Mouse (Mus musculus): ENCODE results near the gene Hivep3. TPM values are rescaled to one million over a fixed set of nuclear protein-coding genes. Genes with fewer than 3 reads are reported as not detected.

Gene Hivep3
- 6.9 and 7.8 TPM in 2 replicates for polyA plus RNA-seq (2015; fragmentation: Nextera tagmentation; extraction: Ambion mirVana)

DNA sequence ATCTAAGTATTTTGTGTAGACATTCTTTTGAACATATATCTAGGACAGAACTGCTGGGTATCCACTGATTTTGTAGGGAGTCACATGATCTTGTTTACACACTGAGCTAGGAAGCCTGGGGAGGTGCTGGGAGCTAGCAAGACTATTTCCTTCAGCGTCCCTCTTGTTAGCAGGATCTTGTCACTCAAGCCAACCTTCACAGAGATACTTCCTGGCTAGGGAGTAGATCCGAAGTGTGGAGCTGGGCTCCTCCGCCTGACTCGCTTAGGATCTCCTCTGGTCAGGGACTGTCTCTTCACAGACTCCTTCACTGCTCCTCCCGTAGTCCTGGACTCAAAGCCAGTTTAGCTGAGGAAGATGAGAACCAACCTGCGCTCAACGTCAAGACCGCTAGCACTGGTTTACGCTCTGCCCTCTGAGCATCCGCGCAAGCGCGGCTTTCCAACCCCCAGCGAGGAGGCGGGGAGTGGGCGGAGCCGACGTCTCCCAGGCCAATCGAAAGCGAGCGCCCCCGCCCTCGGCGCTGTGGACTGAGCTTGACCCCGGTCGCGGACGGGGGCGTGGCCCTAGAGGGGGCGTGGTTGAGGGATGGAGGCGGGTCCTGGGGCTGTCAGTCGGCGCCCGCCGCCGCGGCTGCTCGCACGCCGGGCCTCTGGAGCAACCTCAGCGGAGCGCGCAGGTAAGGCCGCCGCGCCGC, at the start of gene Hivep3:
TSS of gene Hivep3 (plus strand) at position 601 of the 697 bp plus-strand sequence.
- no peaks in the 10 kb centered on the region for H3K36me3 ChIP-seq
- peak within 1 kb of the TSS; percentile 79 for H3K4me3 ChIP-seq (replicated peaks)
- H3K4me1 ChIP-seq: 0 out of 2 replicates have a peak, but pooled peaks cover 6% of the 10 kb centered on the region
- peak within 1 kb of the TSS; percentile 63 for H3K9ac ChIP-seq
- no peaks in the 10 kb centered on the region for H3K9me3 ChIP-seq
- ATAC-seq (ENCODE audit: insufficient read depth, low FRiP score, low read depth): peak; percentile 98
- H3K27me3 ChIP-seq (replicated peaks): peaks cover 6% of the 10 kb centered on the region
- WGBS: under 1% methylated on average over 38 of the region's 47 CpGs
- H3K27ac ChIP-seq: peak within 1 kb of the TSS; percentile 63
- H3K4me2 ChIP-seq: peak within 1 kb of the TSS; percentile 99

DNA sequence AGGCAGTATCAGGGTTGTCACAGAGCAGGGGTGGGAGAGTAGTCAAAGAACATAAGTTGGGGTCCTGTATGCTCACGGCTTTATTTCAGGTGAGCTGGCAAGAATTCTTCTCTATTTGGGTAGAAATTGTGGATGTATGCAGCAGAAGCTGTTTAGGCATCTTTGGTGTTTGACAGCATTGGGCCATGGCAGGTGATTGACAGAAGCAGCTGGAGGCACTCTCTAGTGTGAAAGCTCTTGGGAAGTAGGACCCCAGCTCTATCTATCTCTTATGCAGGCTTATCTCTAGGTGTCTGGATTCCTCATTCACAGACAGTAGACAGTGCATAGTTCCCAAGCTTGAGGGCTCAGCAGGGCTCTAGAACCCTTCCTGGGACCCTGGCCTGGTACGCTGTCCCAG, 47.8 kb upstream of the Hivep3 start:
- ATAC-seq (ENCODE audit: insufficient read depth, low FRiP score, low read depth): no peak

DNA sequence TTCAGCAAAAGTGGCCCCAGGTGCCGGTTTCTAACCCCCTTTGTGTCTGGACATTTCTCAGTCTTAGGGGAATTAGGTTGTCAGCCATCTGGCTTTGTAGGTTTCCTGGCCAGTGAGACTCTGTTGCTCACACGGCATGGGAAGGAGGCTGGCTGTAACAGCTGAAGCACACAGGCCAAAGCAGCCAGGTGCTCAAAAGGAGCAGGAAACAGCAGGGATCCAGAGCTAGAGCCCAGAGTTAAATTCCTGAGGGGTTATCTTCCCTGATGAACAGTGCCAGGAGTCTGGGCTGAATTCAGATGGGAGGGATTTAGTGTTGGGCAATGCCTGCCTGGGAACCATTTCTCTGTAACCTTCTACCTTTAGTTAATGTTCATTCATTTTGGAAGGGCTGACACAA, 35.2 kb upstream of the Hivep3 start:
- Histone ChIP-seq H3K4me1 (no peaks in the 10 kb centered on the region), H3K27me3 (replicated peaks) (no peaks in the 10 kb centered on the region), H3K9me3 (no peaks in the 10 kb centered on the region), H3K9ac (no peak overlapping the region), H3K4me2 (no peak overlapping the region), H3K4me3 (replicated peaks) (no peak overlapping the region), H3K27ac (no peak overlapping the region), H3K36me3 (no peaks in the 10 kb centered on the region)
- ATAC-seq (ENCODE audit: insufficient read depth, low FRiP score, low read depth): no peak
- 57% methylated on average over 2 of the region's 2 CpGs for WGBS

More for the DNA sequence above, 47.8 kb upstream of the Hivep3 start:
- Histone ChIP-seq H3K9me3 (no peaks in the 10 kb centered on the region), H3K36me3 (no peaks in the 10 kb centered on the region), H3K4me1 (no peaks in the 10 kb centered on the region), H3K4me2 (no peak overlapping the region), H3K9ac (no peak overlapping the region), H3K4me3 (replicated peaks) (no peak overlapping the region), H3K27ac (no peak overlapping the region), H3K27me3 (replicated peaks) (no peaks in the 10 kb centered on the region)
- 77% methylated on average over 2 of the region's 2 CpGs for WGBS

DNA sequence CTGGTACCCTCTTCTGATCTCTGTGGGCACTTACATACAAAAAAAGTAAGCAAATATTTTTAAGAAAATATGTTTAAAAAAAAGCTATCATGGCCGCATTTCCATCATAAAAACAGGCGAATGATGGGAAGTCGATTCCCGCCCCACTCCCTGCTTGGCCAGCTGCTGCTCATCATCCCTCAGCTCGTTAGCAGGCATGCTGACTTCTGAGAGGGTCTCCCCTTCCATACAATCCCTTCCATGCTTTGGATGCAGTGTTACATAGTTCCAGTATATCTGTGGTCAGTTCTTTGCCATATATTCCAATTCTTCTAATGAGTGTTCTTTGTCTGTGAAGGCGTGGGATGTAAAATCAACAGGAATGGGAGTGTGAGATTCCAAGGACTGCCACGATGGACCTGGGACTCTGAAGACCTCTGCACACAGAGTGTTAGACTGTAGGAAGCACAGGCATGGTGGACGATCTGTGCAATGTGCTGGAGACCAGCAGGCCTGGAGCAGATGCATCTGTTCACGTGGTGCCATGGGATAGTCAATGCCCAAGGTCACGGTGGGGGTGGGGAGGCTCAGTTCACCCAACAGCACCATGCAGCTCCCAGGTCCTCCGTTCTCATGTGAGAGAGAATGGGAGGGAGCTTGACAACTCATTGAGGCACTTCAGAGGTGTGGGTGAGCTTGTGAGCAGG, 32.2 kb upstream of the Hivep3 start:
- ATAC-seq (ENCODE audit: insufficient read depth, low FRiP score, low read depth): no peak
- Histone ChIP-seq H3K27ac (no peak overlapping the region), H3K4me1 (no peaks in the 10 kb centered on the region), H3K27me3 (replicated peaks) (no peaks in the 10 kb centered on the region), H3K4me3 (replicated peaks) (no peak overlapping the region), H3K4me2 (no peak overlapping the region), H3K9ac (no peak overlapping the region), H3K36me3 (no peaks in the 10 kb centered on the region), H3K9me3 (no peaks in the 10 kb centered on the region)
- 78% methylated on average over 11 of the region's 11 CpGs for WGBS

DNA sequence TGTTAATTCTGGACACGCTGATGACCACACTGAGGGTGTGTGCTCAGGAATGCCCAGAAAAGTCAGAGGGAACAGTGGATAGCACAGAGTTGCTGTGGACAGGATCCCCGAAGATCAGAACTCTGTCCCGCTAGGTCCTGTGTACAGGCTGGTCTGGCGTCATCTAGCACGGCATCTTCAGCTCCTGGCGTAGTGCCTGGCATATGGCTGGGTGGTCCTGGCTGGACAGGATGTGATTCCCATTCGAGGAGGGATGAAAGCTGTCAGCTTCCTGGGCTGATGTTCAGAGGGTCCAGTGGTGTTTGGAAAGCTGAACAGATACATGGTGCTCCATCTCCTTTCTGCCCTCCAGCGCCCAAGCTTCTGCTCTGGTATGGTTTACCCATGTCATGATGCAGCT, 29.6 kb upstream of the Hivep3 start:
- no peak overlapping the region for H3K4me3 ChIP-seq (replicated peaks)
- no peak overlapping the region for H3K4me2 ChIP-seq
- no peak overlapping the region for H3K27ac ChIP-seq
- no peaks in the 10 kb centered on the region for H3K36me3 ChIP-seq
- no peaks in the 10 kb centered on the region for H3K9me3 ChIP-seq
- no peak overlapping the region for H3K9ac ChIP-seq
- no peaks in the 10 kb centered on the region for H3K4me1 ChIP-seq
- ATAC-seq (ENCODE audit: insufficient read depth, low FRiP score, low read depth): no peak
- WGBS: 82% methylated on average over 8 of the region's 8 CpGs
- H3K27me3 ChIP-seq (replicated peaks): no peaks in the 10 kb centered on the region

DNA sequence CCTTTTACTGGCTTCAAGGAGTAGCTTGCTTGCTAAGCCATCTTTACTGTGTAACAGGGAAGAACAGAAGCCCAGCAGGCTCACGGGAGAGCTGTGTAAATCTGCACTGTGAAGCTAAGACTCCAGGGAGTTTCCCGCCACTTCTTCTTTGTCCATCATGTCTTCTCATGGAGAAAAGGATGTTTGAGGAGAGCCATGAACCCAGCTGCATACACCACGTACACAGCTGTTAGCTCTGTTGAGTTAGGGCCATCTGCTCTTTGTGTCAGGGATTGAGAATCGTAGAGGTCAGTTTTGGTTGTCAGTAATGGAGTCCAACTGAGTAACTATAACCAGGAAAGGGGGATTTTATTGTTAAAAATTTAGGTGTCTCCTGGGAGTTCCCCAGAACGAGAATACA, 26.3 kb upstream of the Hivep3 start:
- no peak overlapping the region for H3K27ac ChIP-seq
- no peak for ATAC-seq (ENCODE audit: insufficient read depth, low FRiP score, low read depth)
- H3K9ac ChIP-seq: no peak overlapping the region
- no peaks in the 10 kb centered on the region for H3K27me3 ChIP-seq (replicated peaks)
- no peak overlapping the region for H3K4me3 ChIP-seq (replicated peaks)
- no peaks in the 10 kb centered on the region for H3K4me1 ChIP-seq
- WGBS: 51% methylated on average over 5 of the region's 5 CpGs
- no peak overlapping the region for H3K4me2 ChIP-seq
- H3K36me3 ChIP-seq: no peaks in the 10 kb centered on the region
- H3K9me3 ChIP-seq: no peaks in the 10 kb centered on the region

DNA sequence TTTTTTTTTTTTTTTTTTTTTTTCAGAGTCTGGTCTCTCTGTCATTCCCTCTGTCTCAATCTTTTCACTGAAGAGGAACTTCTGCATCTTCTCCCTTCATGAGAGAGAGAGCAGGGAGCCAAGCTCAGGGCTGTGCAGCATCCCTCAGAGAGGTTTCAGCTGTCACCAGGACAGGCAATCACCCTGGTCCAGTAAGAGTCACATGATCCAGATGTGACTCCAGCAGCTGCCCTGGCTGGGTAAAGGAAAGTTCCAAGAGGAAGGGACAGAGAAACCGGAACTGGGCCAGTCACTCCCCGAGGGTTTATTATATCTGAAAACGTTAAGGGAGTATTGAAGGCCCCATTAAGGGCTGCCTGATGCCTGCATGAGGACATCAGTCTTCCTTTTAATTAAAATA, 25.8 kb upstream of the Hivep3 start:
- ATAC-seq (ENCODE audit: insufficient read depth, low FRiP score, low read depth): no peak

DNA sequence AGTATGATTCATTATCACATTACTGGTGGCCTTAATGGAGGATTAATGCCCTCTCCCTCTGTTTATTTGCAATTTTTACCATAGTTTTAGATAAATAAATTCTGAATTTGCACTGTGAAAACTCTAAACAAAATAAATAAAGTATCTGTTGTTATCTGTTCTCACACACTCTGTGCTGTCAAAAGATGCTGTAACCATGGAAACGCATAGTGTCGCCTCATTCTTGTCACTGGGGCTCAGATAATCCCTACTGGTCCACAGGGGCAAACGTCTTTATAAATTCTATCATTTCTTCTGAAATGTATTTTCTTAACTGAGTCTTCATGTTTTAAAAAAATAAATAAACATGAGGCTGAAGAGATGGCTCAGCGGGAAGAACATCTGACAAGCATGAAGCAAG, 23.4 kb upstream of the Hivep3 start:
- Histone ChIP-seq H3K4me3 (replicated peaks) (no peak overlapping the region), H3K4me2 (no peak overlapping the region), H3K9me3 (no peaks in the 10 kb centered on the region), H3K36me3 (no peaks in the 10 kb centered on the region), H3K27ac (no peak overlapping the region), H3K4me1 (no peaks in the 10 kb centered on the region), H3K27me3 (replicated peaks) (no peaks in the 10 kb centered on the region), H3K9ac (no peak overlapping the region)
- 72% methylated on average over 4 of the region's 4 CpGs for WGBS
- no peak for ATAC-seq (ENCODE audit: insufficient read depth, low FRiP score, low read depth)

More for the DNA sequence above, 25.8 kb upstream of the Hivep3 start:
- no peak overlapping the region for H3K4me2 ChIP-seq
- no peaks in the 10 kb centered on the region for H3K27me3 ChIP-seq (replicated peaks)
- no peaks in the 10 kb centered on the region for H3K36me3 ChIP-seq
- H3K27ac ChIP-seq: no peak overlapping the region
- H3K4me3 ChIP-seq (replicated peaks): no peak overlapping the region
- H3K4me1 ChIP-seq: no peaks in the 10 kb centered on the region
- 40% methylated on average over 3 of the region's 3 CpGs for whole genome bisulfite sequencing
- H3K9ac ChIP-seq: no peak overlapping the region
- no peaks in the 10 kb centered on the region for H3K9me3 ChIP-seq

DNA sequence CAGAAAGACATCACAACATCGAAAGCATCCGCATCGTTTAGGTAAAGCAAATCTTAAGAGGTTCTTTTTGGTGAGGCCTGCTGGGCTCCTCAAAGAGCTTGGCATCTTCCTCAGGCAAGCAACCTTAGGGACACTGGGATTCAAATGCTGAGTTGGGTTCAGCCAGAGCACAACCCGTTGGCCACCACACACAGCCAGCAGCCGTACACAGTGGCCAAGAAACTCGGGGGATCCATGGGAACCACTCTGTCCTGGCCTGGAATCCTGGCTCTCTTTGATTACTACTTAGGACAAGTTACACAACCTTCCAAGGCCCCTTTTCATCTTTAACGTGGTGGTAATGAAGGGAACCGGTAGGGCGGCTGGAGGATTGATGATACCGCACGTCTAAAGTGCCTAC, 16.1 kb upstream of the Hivep3 start:
- H3K4me2 ChIP-seq: no peak overlapping the region
- WGBS: 87% methylated on average over 11 of the region's 11 CpGs
- H3K9me3 ChIP-seq: no peaks in the 10 kb centered on the region
- H3K4me1 ChIP-seq: no peaks in the 10 kb centered on the region
- H3K4me3 ChIP-seq (replicated peaks): no peak overlapping the region
- no peak overlapping the region for H3K9ac ChIP-seq
- no peaks in the 10 kb centered on the region for H3K36me3 ChIP-seq
- no peaks in the 10 kb centered on the region for H3K27me3 ChIP-seq (replicated peaks)
- no peak for ATAC-seq (ENCODE audit: insufficient read depth, low FRiP score, low read depth)
- H3K27ac ChIP-seq: no peak overlapping the region

DNA sequence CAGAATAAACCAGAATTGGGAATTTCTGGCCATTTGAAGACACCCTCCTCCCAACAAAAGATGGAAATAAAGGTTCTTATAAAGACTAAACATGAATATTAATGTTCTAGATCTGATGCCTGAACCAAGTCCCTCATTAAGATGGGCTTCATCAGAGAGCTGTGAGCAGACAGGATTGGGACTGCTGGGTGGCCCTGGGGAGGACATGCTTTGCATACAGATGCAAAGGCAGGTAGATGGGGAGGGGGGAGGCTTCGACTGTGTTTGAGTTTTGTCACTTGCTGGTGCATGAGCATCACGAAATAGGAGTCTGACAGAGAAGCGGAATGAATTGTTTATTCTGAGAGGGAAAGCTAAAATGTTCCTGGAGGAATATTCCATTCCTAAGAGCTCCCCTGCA, 12.1 kb upstream of the Hivep3 start:
- 66% methylated on average over 3 of the region's 3 CpGs for WGBS
- ATAC-seq (ENCODE audit: insufficient read depth, low FRiP score, low read depth): no peak
- H3K4me3 ChIP-seq (replicated peaks): no peak overlapping the region
- H3K9me3 ChIP-seq: no peaks in the 10 kb centered on the region
- no peaks in the 10 kb centered on the region for H3K36me3 ChIP-seq
- H3K27me3 ChIP-seq (replicated peaks): 0 out of 2 replicates have a peak, but pooled peaks cover 4% of the 10 kb centered on the region
- H3K4me1 ChIP-seq: no peaks in the 10 kb centered on the region
- no peak overlapping the region for H3K4me2 ChIP-seq
- no peak overlapping the region for H3K27ac ChIP-seq
- no peak overlapping the region for H3K9ac ChIP-seq

DNA sequence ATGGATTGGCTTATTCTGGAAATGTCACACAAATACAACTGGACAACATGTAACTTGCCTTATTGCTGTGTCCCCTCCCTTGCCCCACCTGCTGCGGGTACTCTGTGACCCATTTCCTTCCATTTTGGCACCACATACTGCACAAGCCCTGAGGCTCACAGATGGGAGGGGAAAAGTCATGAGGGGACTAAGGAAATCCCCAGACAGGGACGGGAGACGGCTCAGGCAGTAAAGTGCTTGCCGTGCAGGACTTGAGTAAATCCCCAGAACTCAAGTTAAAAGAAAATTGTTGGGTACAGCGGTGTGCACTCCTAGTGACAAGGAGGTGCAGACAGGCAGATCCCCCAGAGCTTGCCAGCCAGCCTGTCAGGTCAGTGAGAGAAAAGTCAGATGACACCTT, 7.5 kb upstream of the Hivep3 start:
- no peak for ATAC-seq (ENCODE audit: insufficient read depth, low FRiP score, low read depth)
- H3K4me1 ChIP-seq: no peaks in the 10 kb centered on the region
- H3K4me2 ChIP-seq: no peak overlapping the region
- no peaks in the 10 kb centered on the region for H3K36me3 ChIP-seq
- no peaks in the 10 kb centered on the region for H3K9me3 ChIP-seq
- H3K9ac ChIP-seq: no peak overlapping the region
- 0 out of 2 replicates have a peak, but pooled peaks cover 4% of the 10 kb centered on the region for H3K27me3 ChIP-seq (replicated peaks)
- H3K27ac ChIP-seq: no peak overlapping the region
- H3K4me3 ChIP-seq (replicated peaks): no peak overlapping the region
- WGBS: 51% methylated on average over 5 of the region's 5 CpGs

DNA sequence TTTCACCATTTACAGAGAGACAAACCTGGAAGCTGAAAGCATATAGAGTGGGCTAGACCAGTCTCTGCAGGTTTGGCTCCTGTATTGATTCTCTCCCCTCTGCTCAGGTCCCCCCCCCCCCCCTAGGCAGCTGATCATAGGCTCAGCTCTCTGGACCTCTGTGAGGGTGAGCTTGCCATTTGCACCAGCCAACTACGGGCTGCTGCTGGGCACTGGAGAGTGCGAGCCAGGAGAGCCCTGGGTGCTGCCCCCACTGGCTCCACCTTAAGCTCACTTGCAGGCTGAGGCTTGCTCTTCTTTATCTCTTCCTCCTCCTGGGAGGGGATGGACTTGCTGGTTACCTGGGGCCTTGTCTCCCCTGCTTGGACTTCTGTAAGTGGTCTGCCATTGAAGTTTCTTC, 5.7 kb upstream of the Hivep3 start:
- WGBS: 74% methylated on average over 2 of the region's 2 CpGs
- Histone ChIP-seq H3K36me3 (no peaks in the 10 kb centered on the region), H3K9me3 (no peaks in the 10 kb centered on the region), H3K4me3 (replicated peaks) (no peak overlapping the region), H3K4me2 (no peak overlapping the region), H3K27ac (no peak overlapping the region), H3K4me1 (no peaks in the 10 kb centered on the region), H3K9ac (no peak overlapping the region), H3K27me3 (replicated peaks) (peaks cover 4% of the 10 kb centered on the region; the same call in 1 of the 2 replicates)
- no peak for ATAC-seq (ENCODE audit: insufficient read depth, low FRiP score, low read depth)

Measured in stomach, embryonic 15.5 days (tissue).